Mouse (Mus musculus): ENCODE data around the gene Aggf1.

The Aggf1 gene

GRCm38 (mm10) chr13:95332086-95332899 lies 42.9 kb downstream of the Aggf1 start:
- no peak for DNase-seq (ENCODE audit: low spot score in 2 of 2)

GRCm38 (mm10) chr13:95330507-95330906 lies 44.6 kb downstream of the Aggf1 start:
- no peak for DNase-seq (ENCODE audit: low spot score in 2 of 2)

GRCm38 (mm10) chr13:95328767-95329166 lies 46.4 kb downstream of the Aggf1 start:
- no peak for DNase-seq (ENCODE audit: low spot score in 2 of 2)

GRCm38 (mm10) chr13:95327345-95327741 lies 47.8 kb downstream of the Aggf1 start:
- no peak for DNase-seq (ENCODE audit: low spot score in 2 of 2)

- no peak for DNase-seq (ENCODE audit: low spot score in 2 of 2)
These were observed 48.4 kb downstream of the Aggf1 start for GRCm38 (mm10) chr13:95326611-95327344.

GRCm38 (mm10) chr13:95325907-95326550 lies 49.1 kb downstream of the Aggf1 start:
- no peak for DNase-seq (ENCODE audit: low spot score in 2 of 2)

- peak; percentile 49 to 70 for DNase-seq (ENCODE audit: low spot score in 2 of 2)
These were observed 49.9 kb downstream of the Aggf1 start for GRCm38 (mm10) chr13:95325080-95325906.

GRCm38 (mm10) chr13:95324626-95325079 lies 50.5 kb downstream of the Aggf1 start:
- peak; percentile 14 to 24 for DNase-seq (ENCODE audit: low spot score in 2 of 2)

- DNase-seq (ENCODE audit: low spot score in 2 of 2): peak in 1 of 2 experiments; percentile 76
These were observed 51.1 kb downstream of the Aggf1 start for GRCm38 (mm10) chr13:95323950-95324625.

GRCm38 (mm10) chr13:95323400-95323799 lies 51.8 kb downstream of the Aggf1 start, which contains the start of gene Zbed3:
Zbed3 (plus strand) TSS chr13:95323612.
- no peak for DNase-seq (ENCODE audit: low spot score in 2 of 2)

- DNase-seq (ENCODE audit: low spot score in 2 of 2): no peak
These were observed 54.7 kb downstream of the Aggf1 start for GRCm38 (mm10) chr13:95320451-95320850.

GRCm38 (mm10) chr13:95319153-95319552 lies 56.0 kb downstream of the Aggf1 start:
- DNase-seq (ENCODE audit: low spot score in 2 of 2): no peak

GRCm38 (mm10) chr13:95312016-95312415 lies 63.1 kb downstream of the Aggf1 start:
- no peak for DNase-seq (ENCODE audit: low spot score in 2 of 2)

- DNase-seq (ENCODE audit: low spot score in 2 of 2): no peak
These were observed 68.0 kb downstream of the Aggf1 start for GRCm38 (mm10) chr13:95307100-95307655.

GRCm38 (mm10) chr13:95306596-95306995 lies 68.6 kb downstream of the Aggf1 start:
- no peak for DNase-seq (ENCODE audit: low spot score in 2 of 2)

Measured in spleen, postnatal 10 days (tissue).